Mouse (Mus musculus): ENCODE results near the gene Slc26a8.
"Not testable (repeated sequence)": the region's sequence is repeated elsewhere in the genome, so short reads cannot be mapped to it uniquely, and the experiment has no call there.

Slc26a8 gene

DNA sequence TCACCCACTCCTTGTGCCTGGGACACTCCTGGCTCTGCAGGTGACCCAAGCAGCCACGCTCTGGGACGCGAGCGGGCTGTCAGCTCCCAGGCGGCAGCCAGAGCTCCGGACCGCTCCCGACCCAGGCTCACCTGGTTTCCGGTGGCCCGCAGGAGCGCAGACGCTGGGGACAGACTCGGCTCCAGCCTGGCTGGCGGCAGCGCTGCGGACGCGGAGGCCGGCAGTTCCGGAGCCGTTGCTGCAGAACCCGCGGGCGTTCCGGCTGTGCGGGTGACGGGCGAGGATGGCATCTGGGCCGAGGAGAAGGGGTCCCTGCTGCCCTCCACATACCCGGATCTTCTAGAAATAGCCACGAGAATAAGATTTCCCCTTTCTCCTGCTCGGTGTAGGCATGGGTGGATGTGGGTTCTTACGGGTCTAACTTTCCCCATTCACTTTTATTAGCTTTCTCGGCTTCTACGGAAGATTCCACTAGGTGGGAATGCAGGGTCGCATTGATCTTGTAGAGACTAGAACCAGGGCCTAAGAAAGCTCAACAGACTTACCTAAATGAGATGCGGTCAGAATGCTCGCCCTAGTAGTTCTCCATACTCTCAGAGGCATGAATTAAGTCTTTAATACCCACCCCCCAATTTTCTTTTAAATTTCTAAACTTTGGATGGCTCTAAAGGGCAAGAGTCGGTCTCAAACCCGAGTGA is at the start of gene Slc26a8:
Gene Slc26a8 (minus strand): TSS at position 648 of the 698 bp plus-strand sequence.
- peak; percentile 26 for DNase-seq

DNA sequence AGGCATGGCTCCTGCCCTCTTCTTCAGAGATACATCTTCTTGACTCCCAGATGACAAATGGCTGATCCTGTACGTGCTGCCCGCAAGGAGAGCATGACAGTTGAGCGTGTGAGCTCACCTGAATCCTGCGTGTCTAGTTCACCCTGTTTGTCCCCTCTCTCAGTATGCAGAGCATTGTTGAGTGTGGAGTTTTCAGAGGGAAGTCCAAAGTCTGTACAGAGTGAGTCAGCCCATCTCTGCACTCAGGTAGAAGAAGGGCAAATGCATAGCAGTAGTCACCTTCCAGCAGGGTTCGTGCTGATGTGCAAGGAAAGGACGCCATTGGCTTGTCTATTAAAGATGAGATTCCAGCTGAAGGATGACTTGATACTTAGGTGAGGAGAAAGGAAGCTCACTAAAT is 49.2 kb upstream of the Slc26a8 start:
- DNase-seq, result no peak

DNA sequence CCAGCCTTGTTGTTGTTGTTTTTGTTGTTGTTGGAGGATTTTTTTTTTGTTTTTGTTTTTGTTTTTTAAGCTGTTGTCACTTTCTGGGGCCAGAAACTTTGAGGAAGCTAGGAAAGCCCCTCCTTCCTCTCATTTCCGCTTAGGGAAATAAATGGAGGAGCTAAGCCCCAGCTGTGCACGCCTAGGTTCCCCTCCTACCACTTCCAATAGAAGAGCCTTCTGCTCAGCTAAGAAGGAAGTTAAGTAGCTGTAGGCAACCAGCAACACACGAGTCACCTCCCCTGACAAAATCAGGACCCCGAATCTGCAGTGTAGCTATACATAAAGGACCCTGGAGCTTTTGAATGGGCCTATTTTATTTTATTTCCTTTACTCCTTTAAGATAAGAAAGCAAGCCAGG is 47.9 kb upstream of the Slc26a8 start:
- DNase-seq, result no peak

DNA sequence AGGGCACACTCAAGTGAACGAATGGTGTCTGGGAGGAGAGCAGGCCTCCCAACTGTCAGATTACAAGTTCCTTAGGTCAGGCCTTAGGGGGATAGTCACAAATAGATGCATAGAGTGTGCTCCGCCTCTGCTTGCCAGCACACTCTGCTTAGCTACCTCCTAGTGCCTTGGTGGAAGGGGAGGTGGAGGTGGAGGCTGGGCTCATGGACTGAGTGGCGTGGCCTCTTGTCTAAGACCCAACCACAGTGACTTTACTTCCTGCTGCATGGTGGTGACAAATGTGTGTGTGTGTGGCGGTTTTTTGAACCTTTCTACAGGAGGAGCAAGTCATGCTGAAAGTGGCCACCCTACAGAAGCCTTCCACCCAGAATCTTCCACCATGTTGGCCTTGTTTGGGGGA is 46.5 kb upstream of the Slc26a8 start:
- DNase-seq, result no peak

DNA sequence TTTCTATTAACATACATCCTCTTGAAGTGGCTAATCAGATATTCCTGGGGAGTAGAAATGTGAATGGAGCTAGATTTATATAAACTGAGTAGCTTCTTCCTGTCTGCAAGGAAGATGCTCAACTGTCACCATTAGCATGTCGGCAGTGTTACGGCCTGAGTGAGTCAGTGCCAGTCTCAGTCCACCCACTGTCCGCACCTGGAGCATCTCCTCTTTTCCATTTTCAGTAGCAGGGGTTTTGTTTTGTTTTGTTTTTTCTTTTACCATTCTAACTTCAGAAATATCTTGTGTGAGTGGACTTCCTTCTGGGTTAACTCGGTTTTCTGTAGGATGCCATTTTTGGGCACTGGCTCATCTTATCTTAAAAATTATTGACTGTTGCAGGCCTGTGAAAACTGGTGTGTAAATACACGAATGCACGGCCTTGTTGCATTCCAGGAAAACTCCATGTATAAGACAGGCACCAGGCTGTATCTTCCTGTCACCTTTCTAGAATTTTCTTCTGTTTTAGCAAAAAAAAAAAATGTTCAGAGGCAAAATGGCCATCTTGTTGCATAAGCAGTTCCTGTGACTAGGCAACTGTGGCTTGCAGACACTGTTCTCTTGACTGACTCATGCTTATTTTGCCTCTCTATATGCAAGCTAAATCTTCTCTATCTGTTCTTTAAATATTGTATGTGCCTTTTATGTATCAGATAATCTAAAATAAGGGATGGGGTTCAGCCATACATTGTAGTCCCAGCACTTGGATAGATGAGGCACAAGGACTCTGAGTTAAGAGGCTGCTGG is 45.5 kb upstream of the Slc26a8 start:
- DNase-seq, result no peak

DNA sequence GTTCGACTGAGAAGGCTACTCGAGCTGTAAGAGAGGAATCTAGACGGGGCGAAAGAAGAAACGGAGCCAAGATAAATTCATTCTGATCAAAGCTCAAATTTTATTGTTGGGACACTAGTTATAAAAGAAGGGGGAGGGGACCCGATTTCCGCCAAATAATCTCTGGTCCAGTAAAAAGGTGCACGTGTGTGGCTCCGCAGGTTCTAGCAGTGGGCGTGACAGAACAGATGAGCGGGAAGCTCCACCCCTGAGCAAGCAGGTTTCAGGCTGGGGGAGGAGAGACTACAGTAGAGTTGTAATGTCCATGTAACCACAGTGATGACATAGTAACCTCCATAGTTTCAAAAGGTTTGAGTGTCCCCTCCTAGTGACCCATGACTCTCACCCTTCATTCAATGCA is 37.5 kb upstream of the Slc26a8 start:
- not testable (repeated sequence) for DNase-seq

DNA sequence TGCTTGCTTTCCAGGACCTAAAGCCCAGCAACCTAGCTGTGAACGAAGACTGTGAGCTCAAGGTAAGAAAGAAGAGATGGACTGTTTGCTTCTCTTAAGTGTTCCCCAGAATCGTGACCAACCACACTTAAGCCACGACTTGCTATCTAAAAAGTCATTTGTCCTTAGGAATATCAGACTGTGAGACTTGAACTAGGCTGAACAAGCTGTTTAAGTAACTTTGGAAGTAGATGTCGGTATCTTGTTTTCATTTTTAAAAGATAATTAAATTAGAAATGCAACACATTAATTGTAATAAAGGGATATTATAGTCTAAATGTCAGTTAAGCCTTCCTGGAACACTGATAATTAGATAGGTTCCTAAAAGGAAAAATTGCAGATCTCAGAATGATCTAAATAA is 35.8 kb upstream of the Slc26a8 start, which contains the start of gene AC170998.1:
Gene AC170998.1 (plus strand): TSS at position 301 of the 400 bp plus-strand sequence.
- DNase-seq, result no peak

DNA sequence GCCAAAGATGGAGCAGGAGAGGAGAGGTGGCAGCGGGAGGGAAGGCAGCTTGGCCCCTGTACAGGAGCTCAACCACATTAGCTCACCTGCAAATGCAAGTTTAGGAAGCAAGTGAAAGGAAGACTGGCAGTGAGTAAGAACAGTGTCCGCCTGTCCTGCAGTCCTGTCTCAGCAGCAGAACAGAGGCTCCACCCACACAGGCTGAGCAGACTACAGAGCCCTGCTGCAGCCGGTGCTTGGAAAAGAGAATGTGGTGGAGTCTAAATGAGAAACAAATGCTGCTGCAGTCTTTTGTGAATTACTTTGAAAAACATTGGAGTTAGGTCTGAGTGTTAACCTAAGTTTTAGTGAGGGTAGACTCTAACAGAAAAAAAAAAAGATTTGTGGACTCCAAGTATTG is 27.5 kb upstream of the Slc26a8 start:
- DNase-seq, result no peak

DNA sequence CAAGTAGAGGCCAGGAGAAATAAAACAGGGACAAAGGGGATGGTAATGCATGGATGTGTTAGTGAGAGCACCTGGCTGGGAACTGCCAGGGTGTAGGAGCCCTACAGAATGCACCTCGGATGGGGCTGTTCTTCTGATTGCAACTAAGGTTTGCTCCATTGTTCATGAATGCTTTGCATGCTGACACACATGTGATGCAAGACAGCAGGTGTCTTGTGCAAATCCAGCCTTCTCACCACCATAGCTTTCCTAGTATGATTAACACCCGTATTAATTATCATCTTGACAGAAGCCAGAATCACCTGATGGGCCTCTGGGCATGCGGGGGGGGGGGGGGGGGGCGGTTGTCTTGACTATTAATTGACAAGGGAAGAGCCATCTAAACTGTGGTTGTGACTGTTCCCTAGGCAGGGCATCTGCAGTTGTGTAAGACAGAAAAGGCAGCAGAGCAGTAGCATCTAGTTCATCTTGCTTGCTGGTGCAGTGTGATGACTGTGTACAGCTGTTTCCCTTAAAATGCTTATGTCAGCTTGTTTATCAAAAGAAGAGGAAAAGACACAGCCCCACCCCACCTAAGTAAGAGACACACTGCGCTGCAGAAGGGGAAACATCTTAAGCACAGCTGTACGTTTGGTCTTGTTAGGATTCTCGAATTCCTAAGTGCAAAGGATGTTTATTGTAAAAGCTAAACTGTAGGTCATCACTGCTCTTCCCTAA is 26.0 kb upstream of the Slc26a8 start:
- DNase-seq, result no peak

DNA sequence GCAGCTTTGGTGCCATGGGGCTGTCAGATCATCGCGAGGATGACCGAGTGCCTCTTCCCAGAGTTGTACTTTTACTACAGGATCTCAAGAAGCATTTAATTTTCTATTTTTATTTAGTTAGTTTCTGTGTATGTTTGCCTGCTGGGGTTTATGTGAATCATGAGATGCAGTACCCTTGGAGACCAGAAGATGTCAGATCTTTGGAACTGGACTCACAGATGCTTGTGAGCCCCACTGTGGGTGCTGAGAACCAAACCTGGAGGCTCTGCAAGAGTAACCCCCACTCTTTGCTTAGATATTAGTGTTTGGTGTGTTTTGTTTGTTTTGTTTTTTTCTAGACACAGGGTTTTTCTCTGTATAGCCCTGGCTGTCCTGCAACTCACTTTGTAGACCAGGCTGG is 24.0 kb upstream of the Slc26a8 start:
- DNase-seq, result no peak

DNA sequence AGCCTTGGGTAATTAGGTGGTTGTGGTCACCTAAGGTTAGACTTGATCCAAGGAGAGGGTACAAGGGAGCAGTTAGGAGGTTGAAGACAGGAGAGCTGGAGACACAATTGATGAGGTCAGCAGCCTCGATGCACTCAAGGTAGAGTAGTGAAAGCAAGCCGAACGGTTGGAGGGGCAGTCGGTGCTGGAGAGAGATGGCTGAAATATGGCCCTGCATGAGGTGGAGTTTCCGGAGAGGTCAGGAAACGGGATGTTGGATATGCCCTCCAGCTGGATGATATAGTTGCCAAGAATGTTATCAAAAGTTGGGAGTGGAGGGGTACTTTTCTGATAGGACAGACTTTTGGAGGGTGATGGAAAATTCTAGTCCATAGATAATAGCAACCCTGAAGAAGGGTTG is 22.3 kb upstream of the Slc26a8 start:
- DNase-seq, result no peak

DNA sequence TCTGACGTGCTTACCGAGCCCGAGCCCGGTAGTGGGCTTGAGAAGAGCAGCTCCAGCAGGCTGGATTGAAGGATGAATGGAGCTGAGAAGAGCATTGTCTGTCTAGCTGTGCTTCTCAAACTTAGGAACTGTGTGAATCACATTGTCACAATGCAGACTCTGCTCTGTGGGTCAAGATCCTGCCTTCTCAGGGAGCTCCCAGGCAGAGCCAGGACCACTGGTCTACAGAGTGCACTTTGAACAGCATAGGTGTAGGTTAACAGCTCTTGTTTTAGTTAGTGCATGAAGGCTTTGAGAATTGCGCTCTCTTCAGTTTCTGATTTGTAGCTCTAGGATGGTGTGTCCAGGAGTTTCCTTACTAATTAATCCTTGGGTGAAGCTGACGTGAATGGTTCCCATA is 21.2 kb upstream of the Slc26a8 start:
- DNase-seq, result no peak

DNA sequence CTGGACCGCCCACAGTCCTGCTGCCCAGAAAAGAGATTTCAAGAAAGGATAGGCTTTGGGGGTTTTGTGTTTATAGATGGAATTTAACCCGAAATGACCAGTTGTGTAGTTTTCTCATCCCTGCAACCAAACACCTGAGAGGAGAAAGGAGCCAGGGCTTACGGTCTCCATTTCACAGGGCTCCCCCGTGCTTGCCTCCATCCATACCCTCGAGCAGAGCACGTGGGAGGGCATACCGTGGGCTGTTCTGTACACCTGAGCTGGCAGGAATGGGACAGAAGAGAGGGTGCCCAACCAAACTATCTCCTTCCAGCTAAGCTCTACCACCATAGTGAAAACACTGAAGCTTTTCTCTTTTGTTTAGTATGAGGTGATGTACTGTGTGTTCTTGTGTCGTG is 20.3 kb upstream of the Slc26a8 start:
- no peak for DNase-seq

DNA sequence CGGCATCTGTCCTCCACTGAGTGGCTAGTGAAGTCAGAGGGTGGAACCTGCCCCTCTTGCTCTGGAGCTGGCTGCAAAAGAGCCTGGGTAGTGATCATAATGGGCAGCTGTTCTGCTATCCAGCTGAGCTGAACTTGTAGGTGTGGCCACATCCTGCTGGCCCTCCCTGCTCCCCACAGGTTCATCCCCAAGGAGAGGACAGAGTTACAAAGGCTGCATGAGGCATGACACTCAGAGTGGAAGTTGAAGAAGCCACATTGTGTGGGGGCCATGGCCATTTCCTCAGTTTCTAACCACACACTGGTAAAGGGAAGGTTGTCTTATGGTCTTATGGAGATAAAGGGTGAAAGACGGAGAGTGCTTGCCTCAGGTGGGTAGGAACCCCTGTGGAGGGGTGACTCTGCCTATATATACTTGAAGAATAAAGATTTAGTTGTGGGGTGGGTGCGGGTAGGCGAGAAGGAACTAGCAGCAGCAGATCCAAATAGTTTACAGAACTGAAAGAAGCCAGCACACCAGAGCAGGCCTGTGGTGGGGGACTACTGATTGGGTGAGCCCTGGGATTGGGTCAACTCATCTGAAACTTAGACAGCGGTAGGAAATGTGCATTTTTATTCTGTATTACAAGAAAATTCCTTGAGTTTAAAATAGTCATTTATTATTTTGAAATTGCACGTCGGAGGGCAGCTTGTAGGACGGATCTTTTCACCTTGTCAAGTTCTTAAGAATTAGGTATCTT is 19.7 kb upstream of the Slc26a8 start:
- DNase-seq, result no peak

DNA sequence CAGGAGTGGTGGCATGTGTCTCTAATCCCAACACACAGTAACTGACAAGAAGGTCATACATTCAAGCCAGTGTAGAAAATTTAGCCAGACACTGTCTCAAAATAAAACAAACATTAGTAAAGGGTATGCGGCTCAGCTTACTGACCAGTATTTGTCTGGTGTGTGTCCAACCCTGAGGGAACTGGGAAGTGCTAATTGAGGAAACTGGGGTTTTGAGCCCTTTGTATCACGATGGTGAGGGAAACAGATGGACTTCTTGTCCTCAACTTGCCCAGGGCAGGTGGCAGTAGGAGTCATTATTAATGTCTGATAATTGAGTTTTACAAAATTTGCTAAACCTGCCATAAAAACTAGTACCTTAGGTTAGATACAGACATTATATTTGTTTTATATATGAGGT is 19.0 kb upstream of the Slc26a8 start:
- DNase-seq, result no peak

DNA sequence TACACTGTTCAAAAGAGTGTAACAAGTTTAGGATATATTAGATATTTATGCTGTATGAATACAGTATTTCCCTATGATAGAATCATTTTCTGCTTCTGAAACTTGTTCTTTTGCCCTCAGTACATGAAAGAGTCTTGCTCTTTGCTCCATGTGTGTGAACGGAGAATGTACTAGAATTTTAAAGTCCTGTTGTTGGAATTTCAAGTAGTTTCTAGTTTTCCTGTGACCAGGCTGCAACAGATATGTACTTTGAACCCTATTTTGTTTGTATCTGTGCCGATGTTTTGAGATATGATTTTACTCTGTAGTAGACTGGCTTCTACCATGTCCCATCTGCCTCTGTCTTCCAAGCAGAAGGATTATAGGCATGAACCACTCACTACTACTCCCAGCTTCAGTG is 17.8 kb upstream of the Slc26a8 start:
- no peak for DNase-seq

DNA sequence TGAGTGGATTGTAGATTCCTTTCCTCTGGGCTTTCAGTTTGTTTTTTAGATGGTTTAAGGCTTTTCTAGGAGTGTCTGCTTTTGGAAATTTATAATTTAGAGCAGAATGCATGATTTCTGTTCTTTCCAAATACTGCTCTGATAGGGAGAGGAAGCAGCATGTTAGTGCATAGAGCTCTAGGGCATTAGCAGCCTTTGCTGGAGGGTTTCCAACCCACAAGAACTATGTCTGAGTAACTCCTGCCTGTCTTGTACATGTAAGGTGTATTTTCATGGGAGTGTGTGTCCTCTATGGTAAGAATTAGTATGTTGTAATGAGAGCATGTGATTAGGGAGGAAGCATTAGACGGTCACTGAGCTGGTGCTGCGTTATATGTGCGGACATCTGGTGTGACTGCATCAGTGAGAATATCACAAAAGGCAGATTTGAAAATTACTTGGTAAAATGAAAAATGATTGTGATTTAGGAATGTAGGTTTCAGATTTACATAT is 17.1 kb upstream of the Slc26a8 start:
- no peak for DNase-seq

DNA sequence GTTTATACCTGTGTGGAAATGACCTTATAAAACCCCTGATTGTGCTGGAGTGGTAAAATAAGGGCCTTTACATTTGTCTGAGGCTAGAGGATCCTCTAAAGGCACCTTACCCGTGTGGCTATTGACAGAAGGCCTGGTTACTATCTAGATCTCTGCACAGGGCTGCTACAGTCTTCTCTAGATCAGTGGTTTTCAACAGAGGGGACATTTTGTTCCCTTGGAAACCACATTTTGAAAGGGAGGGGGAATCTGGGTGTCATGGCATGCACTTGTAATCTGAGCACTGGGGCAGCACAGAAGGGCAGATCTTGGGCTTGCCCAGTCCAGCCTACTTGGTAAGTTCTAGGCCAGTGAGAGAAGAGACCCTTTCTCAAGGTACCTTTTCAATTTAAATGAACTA is 16.7 kb upstream of the Slc26a8 start:
- no peak for DNase-seq

DNA sequence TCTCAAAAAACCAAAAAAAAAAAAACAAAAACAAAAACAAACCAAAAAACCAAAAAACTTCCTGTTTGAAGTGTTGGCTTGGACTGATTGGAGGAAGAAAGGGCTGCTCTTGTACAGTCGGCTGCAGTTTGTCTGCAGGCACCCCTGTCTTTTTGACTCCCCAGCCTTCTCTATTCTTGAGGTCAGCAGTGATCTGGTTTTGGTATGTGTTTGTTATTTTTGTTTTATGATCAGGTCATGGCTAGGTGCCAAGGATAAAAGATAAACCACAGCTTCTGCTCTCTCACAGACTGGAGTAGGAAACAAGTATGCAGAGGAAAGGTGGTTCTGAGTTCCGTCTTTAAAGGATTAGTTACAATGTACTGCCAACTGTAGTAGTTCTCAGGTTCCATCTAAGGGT is 12.6 kb upstream of the Slc26a8 start:
- no peak for DNase-seq

DNA sequence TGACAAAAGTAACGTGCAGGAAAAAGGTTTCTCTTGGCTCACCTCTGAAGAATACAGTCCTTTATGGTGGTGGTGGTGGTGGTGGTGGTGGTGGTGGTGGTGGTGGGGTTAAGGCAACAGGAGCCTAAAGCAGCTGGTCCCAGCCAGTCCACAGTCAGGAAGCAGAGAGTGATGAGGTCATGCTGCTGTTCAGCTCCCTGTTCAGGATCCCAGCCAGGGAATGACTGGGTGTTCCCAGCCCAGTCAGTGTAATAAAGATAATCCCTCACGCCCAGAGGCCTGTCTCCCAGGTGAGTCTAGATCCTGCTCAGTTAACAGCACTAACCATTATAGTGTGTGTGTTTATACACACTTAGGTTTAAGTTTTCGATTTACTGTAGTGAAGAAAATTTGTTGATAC is 11.7 kb upstream of the Slc26a8 start:
- DNase-seq, result no peak

DNA sequence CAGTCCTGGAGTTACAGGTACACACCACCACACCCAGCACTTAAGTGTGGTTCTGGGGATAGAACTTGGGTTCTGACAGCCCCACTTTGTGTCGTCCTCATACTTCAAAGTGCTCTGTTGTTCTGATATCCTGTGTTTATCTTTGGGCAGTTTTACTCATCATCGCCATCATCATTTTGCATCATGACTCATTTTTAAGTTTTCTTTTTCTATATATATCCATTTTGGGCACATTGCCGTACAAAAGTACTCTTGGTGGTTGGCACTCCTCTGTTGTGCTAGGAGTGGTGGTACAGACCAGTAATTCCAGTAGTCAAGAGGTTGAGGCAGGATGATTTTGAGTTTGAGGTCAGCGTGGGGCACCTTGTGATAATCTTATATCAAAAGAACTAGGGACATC is 11.1 kb upstream of the Slc26a8 start:
- no peak for DNase-seq

DNA sequence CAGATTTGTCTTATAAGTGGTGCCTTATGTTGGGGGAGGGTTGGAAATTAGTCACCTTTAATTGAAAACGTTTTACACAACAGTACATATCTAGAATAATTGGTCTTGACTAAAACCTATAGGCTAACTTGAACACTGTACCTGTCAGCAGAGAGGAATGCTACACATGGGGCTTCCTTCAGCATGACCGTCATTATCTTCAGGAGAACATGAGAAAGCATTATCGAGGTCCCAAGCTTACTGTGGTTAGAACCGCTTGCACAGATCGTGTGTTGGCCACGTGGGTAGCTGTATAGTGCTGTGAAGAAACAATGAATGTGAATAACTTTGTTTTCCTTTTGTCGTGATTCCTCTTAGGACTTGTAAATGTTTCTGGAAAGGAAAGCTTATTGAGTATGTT is 9.8 kb upstream of the Slc26a8 start:
- no peak for DNase-seq

DNA sequence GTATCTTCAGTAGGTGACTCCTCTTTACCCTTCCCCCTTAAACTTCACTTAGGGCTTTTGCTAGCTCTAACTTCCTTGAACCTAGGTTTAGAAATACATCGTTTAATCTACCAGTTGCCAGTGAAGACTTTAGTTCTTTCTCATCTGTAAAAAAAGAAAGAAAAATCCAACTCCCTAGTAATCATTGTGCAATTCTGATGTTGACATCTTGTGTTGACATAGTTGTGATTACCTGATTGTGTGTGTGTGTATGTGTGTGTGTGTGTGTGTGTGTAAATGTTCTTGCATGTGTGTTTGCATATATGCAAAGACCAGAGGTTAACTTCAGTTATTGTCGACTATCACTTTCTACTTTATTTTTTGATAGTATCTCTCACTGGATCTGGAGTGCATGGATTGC is 8.6 kb upstream of the Slc26a8 start:
- no peak for DNase-seq

All from right cerebral cortex, postnatal 4 days (tissue).